In the genomic region with DNA sequence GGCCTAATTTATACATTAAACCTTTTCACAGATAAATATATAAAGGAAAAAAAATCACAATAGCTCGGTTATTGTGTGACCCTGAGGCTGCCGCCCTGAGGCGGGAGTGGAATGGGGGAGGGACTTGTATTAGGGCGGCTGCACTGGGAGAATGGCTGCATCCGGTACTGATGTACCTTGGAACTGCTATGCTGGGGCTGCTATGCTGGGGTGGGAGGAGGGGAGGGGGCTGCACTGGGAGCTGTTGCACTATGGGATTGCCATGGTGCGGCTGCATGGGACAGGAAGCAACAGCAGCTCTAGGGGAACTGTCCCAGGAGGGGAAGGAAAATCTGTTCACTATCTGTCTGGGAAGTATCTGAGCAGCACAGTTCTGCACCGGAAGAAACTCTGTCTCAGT, we compare ENCODE assay signal across 9 mouse cellular contexts. TPM values are rescaled to one million over a fixed set of nuclear protein-coding genes. Genes with fewer than 3 reads are reported as not detected.
DNase-seq lines count a peak whose midpoint lies in the region; ATAC-seq and TF ChIP-seq lines count a peak whose summit lies in the region.
"Had no signal": no experiment of that assay in that cellular context is flagged by ENCODE, and none has a peak within 500 bp of the region (broad histone marks: within the 10 kb centered on the region; RNA-seq: fewer than 3 reads in every experiment).

No protein-coding gene starts in this region.

- peak overlapping the region; percentile 24; the same call in 1 of the 2 replicates for H3K4me2 ChIP-seq in heart, embryonic 12.5 days
- no peak overlapping the region for H3K4me2 ChIP-seq in midbrain, embryonic 14.5 days (ENCODE audit: low read length)
- no peak overlapping the region for H3K4me2 ChIP-seq in midbrain, postnatal 0 days (ENCODE audit: low read depth, low read length, poor library complexity, severe bottlenecking)
- no peak overlapping the region for H3K4me2 ChIP-seq in stomach, embryonic 16.5 days (ENCODE audit: low read depth, low read length)

- WGBS in heart, embryonic 12.5 days = 28% methylated on average over 7 of the region's 7 CpGs
- WGBS in midbrain, embryonic 14.5 days = 34% methylated on average over 7 of the region's 7 CpGs
- 40% methylated on average over 7 of the region's 7 CpGs for whole genome bisulfite sequencing in midbrain, postnatal 0 days
- 39% methylated on average over 7 of the region's 7 CpGs for WGBS in stomach, embryonic 16.5 days

- intact Hi-C loops in heart, postnatal 14 days (cut with DNase I) = no loop called here
- intact Hi-C loops in left cerebral cortex, adult 2 months (cut with DNase I) = loop anchor here (10.0 kb wide), 1 partner anchor 178 kb away; no protein-coding TSS in a partner anchor

- no peaks in the 10 kb centered on the region for H3K9me3 ChIP-seq in heart, embryonic 12.5 days (replicated peaks)
- no peaks in the 10 kb centered on the region for H3K9me3 ChIP-seq in midbrain, embryonic 14.5 days (ENCODE audit: control insufficient read depth, low read length)
- no peaks in the 10 kb centered on the region for H3K9me3 ChIP-seq in midbrain, postnatal 0 days (ENCODE audit: low read length)
- no peaks in the 10 kb centered on the region for H3K9me3 ChIP-seq in stomach, embryonic 16.5 days (replicated peaks; ENCODE audit: control insufficient read depth, low read length)
- H3K9me3 ChIP-seq: G1E had no signal

- no peaks in the 10 kb centered on the region for H3K36me3 ChIP-seq in heart, embryonic 12.5 days
- H3K36me3 ChIP-seq in midbrain, embryonic 14.5 days (ENCODE audit: control insufficient read depth, insufficient read depth, low read length) = no peaks in the 10 kb centered on the region
- no peaks in the 10 kb centered on the region for H3K36me3 ChIP-seq in midbrain, postnatal 0 days (ENCODE audit: insufficient read depth, low read length)
- no peaks in the 10 kb centered on the region for H3K36me3 ChIP-seq in stomach, embryonic 16.5 days (ENCODE audit: control insufficient read depth, insufficient read depth, low read length)
- H3K36me3 ChIP-seq: G1E had no signal

- peaks cover 46% of the 10 kb centered on the region for H3K4me1 ChIP-seq in heart, embryonic 12.5 days (replicated peaks)
- H3K4me1 ChIP-seq in midbrain, embryonic 14.5 days (ENCODE audit: control insufficient read depth, insufficient read depth, low read length) = peaks cover 16% of the 10 kb centered on the region
- peaks cover 9% of the 10 kb centered on the region for H3K4me1 ChIP-seq in midbrain, postnatal 0 days (ENCODE audit: insufficient read depth, low read length)
- H3K4me1 ChIP-seq in stomach, embryonic 16.5 days (ENCODE audit: control insufficient read depth, insufficient read depth, low read length) = peaks cover 41% of the 10 kb centered on the region

- H3K27me3 ChIP-seq in heart, embryonic 12.5 days (replicated peaks) = no peaks in the 10 kb centered on the region
- no peaks in the 10 kb centered on the region for H3K27me3 ChIP-seq in midbrain, embryonic 14.5 days (ENCODE audit: control insufficient read depth, insufficient read depth, low read length)
- H3K27me3 ChIP-seq in midbrain, postnatal 0 days (ENCODE audit: insufficient read depth, low read length) = no peaks in the 10 kb centered on the region
- no peaks in the 10 kb centered on the region for H3K27me3 ChIP-seq in stomach, embryonic 16.5 days (ENCODE audit: control insufficient read depth, insufficient read depth, low read length)

- no peak overlapping the region for H3K9ac ChIP-seq in heart, embryonic 12.5 days
- no peak overlapping the region for H3K9ac ChIP-seq in midbrain, embryonic 14.5 days (replicated peaks; ENCODE audit: low read length)
- H3K9ac ChIP-seq in midbrain, postnatal 0 days (replicated peaks; ENCODE audit: low read length, poor library complexity, severe bottlenecking) = no peak overlapping the region
- 0 out of 2 replicates have a peak overlapping the region, but pooled peaks have one; percentile 22 for H3K9ac ChIP-seq in stomach, embryonic 16.5 days (ENCODE audit: low read length)

- H3K27ac ChIP-seq in heart, embryonic 12.5 days (ENCODE audit: poor library complexity, severe bottlenecking) = peak overlapping the region; percentile 56
- H3K27ac ChIP-seq in midbrain, embryonic 14.5 days (replicated peaks; ENCODE audit: low read depth, low read length) = no peak overlapping the region
- H3K27ac ChIP-seq in midbrain, postnatal 0 days (ENCODE audit: low read depth, low read length) = no peak overlapping the region
- H3K27ac ChIP-seq in stomach, embryonic 16.5 days (ENCODE audit: low read length) = peak overlapping the region; percentile 31; the same call in 1 of the 2 replicates
- H3K27ac ChIP-seq in left cerebral cortex, adult 2 months = no peak overlapping the region

- H3K4me3 ChIP-seq in heart, embryonic 12.5 days = no peak overlapping the region
- H3K4me3 ChIP-seq in midbrain, embryonic 14.5 days (replicated peaks; ENCODE audit: low read depth, low read length) = no peak overlapping the region
- no peak overlapping the region for H3K4me3 ChIP-seq in midbrain, postnatal 0 days (ENCODE audit: low read depth, low read length)
- H3K4me3 ChIP-seq in stomach, embryonic 16.5 days (replicated peaks; ENCODE audit: low read length) = no peak overlapping the region
- no peak overlapping the region for H3K4me3 ChIP-seq in left cerebral cortex, adult 2 months

- ATAC-seq in heart, embryonic 12.5 days (ENCODE audit: insufficient number of reproducible peaks, low FRiP score) = peak; percentile 56
- no peak for ATAC-seq in midbrain, embryonic 14.5 days (ENCODE audit: low FRiP score, low TSS enrichment)
- ATAC-seq in midbrain, postnatal 0 days (ENCODE audit: low FRiP score) = no peak
- ATAC-seq in stomach, embryonic 16.5 days (ENCODE audit: insufficient read depth, low FRiP score) = 0 out of 2 replicates have a peak, but pooled peaks have one; percentile 12
- ATAC-seq: inflammation-experienced regulatory T-cells, adult 6 months had no signal

- DNase-seq in heart, postnatal 14 days = no peak
- peak; percentile 4 for DNase-seq in midbrain, embryonic 14.5 days
- no peak for DNase-seq in midbrain, postnatal 0 days (ENCODE audit: low spot score)
- peak; percentile 49 for DNase-seq in kidney, postnatal 14 days
- no peak for DNase-seq in left cerebral cortex, adult 2 months (ENCODE audit: extremely low spot score in 1 of 2, low spot score in 2 of 2)

- TF ChIP-seq CTCF in midbrain, postnatal 0 days (IDR thresholded peaks at IDR 0.05) = no peak
- TF ChIP-seq CTCF in left cerebral cortex, adult 2 months (IDR thresholded peaks at IDR 0.05) = no peak

RNA-seq across cellular contexts. Expression of a gene that starts 1.3 kb away (rescaled TPM):
- polyA plus RNA-seq in heart, embryonic 12.5 days (2016; fragmentation: Nextera tagmentation; extraction: Ambion mirVana) = 27.6 and 29.8 TPM in 2 replicates
- 100 to 1,000 TPM; 167 to 179 TPM for total RNA-seq in heart, postnatal 14 days (2021)
- 9.0 and 9.9 TPM in 2 replicates for polyA plus RNA-seq in midbrain, embryonic 14.5 days (2014; fragmentation: Nextera tagmentation; extraction: Ambion mirVana)
- total RNA-seq in midbrain, postnatal 0 days (2014; rRNA removed) = 14.8 and 14.9 TPM in 2 replicates
- polyA plus RNA-seq in midbrain, postnatal 0 days (2015; fragmentation: Nextera tagmentation; extraction: Ambion mirVana) = 11.2 and 11.9 TPM in 2 replicates
- polyA plus RNA-seq in stomach, embryonic 16.5 days (2015; fragmentation: Nextera tagmentation; extraction: Ambion mirVana) = 8.9 and 11.0 TPM in 2 replicates
- total RNA-seq in left cerebral cortex, adult 2 months (2021) = 10 to 100 TPM; 84.6 to 84.8 TPM

RNA-seq across cellular contexts. Expression of a gene that starts 8.0 kb away (rescaled TPM):
- 490 and 502 TPM in 2 replicates for polyA plus RNA-seq in heart, embryonic 12.5 days (2016; fragmentation: Nextera tagmentation; extraction: Ambion mirVana)
- total RNA-seq in heart, postnatal 14 days (2021) = 100 to 1,000 TPM; 170 to 175 TPM
- polyA plus RNA-seq in midbrain, embryonic 14.5 days (2014; fragmentation: Nextera tagmentation; extraction: Ambion mirVana) = 327 and 369 TPM in 2 replicates
- 228 and 273 TPM in 2 replicates for total RNA-seq in midbrain, postnatal 0 days (2014; rRNA removed)
- 313 and 326 TPM in 2 replicates for polyA plus RNA-seq in midbrain, postnatal 0 days (2015; fragmentation: Nextera tagmentation; extraction: Ambion mirVana)
- polyA plus RNA-seq in stomach, embryonic 16.5 days (2015; fragmentation: Nextera tagmentation; extraction: Ambion mirVana) = 641 and 673 TPM in 2 replicates
- total RNA-seq in left cerebral cortex, adult 2 months (2021) = 10 to 100 TPM; 95.4 to 98.9 TPM

RNA-seq across cellular contexts. Expression of a gene that starts 20.2 kb away (rescaled TPM):
- polyA plus RNA-seq in heart, embryonic 12.5 days (2016; fragmentation: Nextera tagmentation; extraction: Ambion mirVana) = 8.5 and 8.6 TPM in 2 replicates
- total RNA-seq in heart, postnatal 14 days (2021) = 1 to 10 TPM; 5.4 to 6.7 TPM
- polyA plus RNA-seq in midbrain, embryonic 14.5 days (2014; fragmentation: Nextera tagmentation; extraction: Ambion mirVana) = 21.9 and 22.1 TPM in 2 replicates
- 14.9 and 20.5 TPM in 2 replicates for total RNA-seq in midbrain, postnatal 0 days (2014; rRNA removed)
- polyA plus RNA-seq in midbrain, postnatal 0 days (2015; fragmentation: Nextera tagmentation; extraction: Ambion mirVana) = 21.9 and 26.9 TPM in 2 replicates
- polyA plus RNA-seq in stomach, embryonic 16.5 days (2015; fragmentation: Nextera tagmentation; extraction: Ambion mirVana) = 12.5 and 15.1 TPM in 2 replicates
- total RNA-seq in left cerebral cortex, adult 2 months (2021) = 10 to 100 TPM; 25.8 to 28.3 TPM

RNA-seq across cellular contexts. Expression of a gene that starts 46.5 kb away (rescaled TPM):
- 61.7 and 61.8 TPM in 2 replicates for polyA plus RNA-seq in heart, embryonic 12.5 days (2016; fragmentation: Nextera tagmentation; extraction: Ambion mirVana)
- 10 to 100 TPM; 33.7 to 37.2 TPM for total RNA-seq in heart, postnatal 14 days (2021)
- polyA plus RNA-seq in midbrain, embryonic 14.5 days (2014; fragmentation: Nextera tagmentation; extraction: Ambion mirVana) = 71.8 and 73.4 TPM in 2 replicates
- 38.4 and 40.2 TPM in 2 replicates for total RNA-seq in midbrain, postnatal 0 days (2014; rRNA removed)
- 55.2 and 61.9 TPM in 2 replicates for polyA plus RNA-seq in midbrain, postnatal 0 days (2015; fragmentation: Nextera tagmentation; extraction: Ambion mirVana)
- polyA plus RNA-seq in stomach, embryonic 16.5 days (2015; fragmentation: Nextera tagmentation; extraction: Ambion mirVana) = 71.5 and 74.6 TPM in 2 replicates
- 10 to 100 TPM; 35.1 to 37.7 TPM for total RNA-seq in left cerebral cortex, adult 2 months (2021)

RNA-seq across cellular contexts. Expression of a gene that starts 46.5 kb away (rescaled TPM):
- polyA plus RNA-seq in heart, embryonic 12.5 days (2016; fragmentation: Nextera tagmentation; extraction: Ambion mirVana) = 36.9 and 45.3 TPM in 2 replicates
- 10 to 100 TPM; 20.2 to 22.1 TPM for total RNA-seq in heart, postnatal 14 days (2021)
- polyA plus RNA-seq in midbrain, embryonic 14.5 days (2014; fragmentation: Nextera tagmentation; extraction: Ambion mirVana) = 51.1 and 59.7 TPM in 2 replicates
- total RNA-seq in midbrain, postnatal 0 days (2014; rRNA removed) = 26.9 and 30.4 TPM in 2 replicates
- 24.6 and 27.1 TPM in 2 replicates for polyA plus RNA-seq in midbrain, postnatal 0 days (2015; fragmentation: Nextera tagmentation; extraction: Ambion mirVana)
- 51.2 and 52.2 TPM in 2 replicates for polyA plus RNA-seq in stomach, embryonic 16.5 days (2015; fragmentation: Nextera tagmentation; extraction: Ambion mirVana)
- total RNA-seq in left cerebral cortex, adult 2 months (2021) = 10 to 100 TPM; 26.6 to 28.6 TPM

Comparison
In these comparisons a context has a peak if more than half of its experiments do, and no peak if none do; other contexts are left out.
1. DNase-seq: peak in midbrain, embryonic 14.5 days (single experiment) and kidney, postnatal 14 days (single experiment); none in heart, postnatal 14 days (0 of 2), midbrain, postnatal 0 days (single experiment) and left cerebral cortex, adult 2 months (0 of 2).
2. ATAC-seq: peak in heart, embryonic 12.5 days (single experiment) and stomach, embryonic 16.5 days (single experiment); none in midbrain, embryonic 14.5 days (single experiment) and midbrain, postnatal 0 days (single experiment).
3. H3K27ac ChIP-seq: peak in heart, embryonic 12.5 days (single experiment) and stomach, embryonic 16.5 days (single experiment); none in midbrain, embryonic 14.5 days (single experiment), midbrain, postnatal 0 days (single experiment) and left cerebral cortex, adult 2 months (single experiment).